Mouse (Mus musculus) embryonic fibroblast, embryonic 13.5 days (primary cell): ENCODE results near the gene Ddr2. TPM values are rescaled to one million over a fixed set of nuclear protein-coding genes. Genes with fewer than 3 reads are reported as not detected.

Experiments used
- H3K27ac ChIP-seq: 2 replicates; pipeline ENCODE4 v1.5.1; 2012; ENCODE audit warnings: low read length, control low read depth, inconsistent platforms; ENCODE audit not compliant: insufficient read depth
- H3K4me1 ChIP-seq: 2 replicates; pipeline ENCODE4 v1.6.1; 2011; ENCODE audit warnings: low read length; ENCODE audit not compliant: control insufficient read depth, insufficient read depth
- H3K4me3 ChIP-seq: 2 replicates; pipeline ENCODE4 v1.5.1; 2011; ENCODE audit warnings: mild to moderate bottlenecking, control low read depth, low read length; ENCODE audit not compliant: insufficient read depth
- CTCF ChIP-seq: IDR thresholded peaks from 2 replicates; pipeline ENCODE4 v1.5.1; 2011; ENCODE audit warnings: mild to moderate bottlenecking, control low read depth, low read length, moderate library complexity, borderline replicate concordance; ENCODE audit not compliant: insufficient read depth
- POLR2A ChIP-seq: IDR thresholded peaks from 2 replicates; pipeline ENCODE4 v1.6.1; 2011; ENCODE audit warnings: low read depth, mild to moderate bottlenecking, control low read depth, low read length, moderate library complexity
- polyA plus RNA-seq: library from polyadenylated mRNA; stranded (reverse); fragments of >200 nt; gene quantifications from 2 replicates; pipeline ENCODE4 v1.2.4, GENCODE M21; 2011; ENCODE audit warnings: low read depth; ENCODE audit not compliant: missing spikeins, insufficient read length

Ddr2 gene
- polyA plus RNA-seq, 1 experiment = 299 TPM

- peaks cover 29% of the 10 kb centered on the region for H3K4me1 ChIP-seq
- TF ChIP-seq CTCF (no peak), POLR2A (no peak)
- H3K27ac ChIP-seq = peak overlapping the region; percentile 35; the same call in 1 of the 2 replicates
- no peak overlapping the region for H3K4me3 ChIP-seq
Observed at GRCm38 (mm10) chr1:170069143-170069542, 41.4 kb downstream of the Ddr2 start.

DNA sequence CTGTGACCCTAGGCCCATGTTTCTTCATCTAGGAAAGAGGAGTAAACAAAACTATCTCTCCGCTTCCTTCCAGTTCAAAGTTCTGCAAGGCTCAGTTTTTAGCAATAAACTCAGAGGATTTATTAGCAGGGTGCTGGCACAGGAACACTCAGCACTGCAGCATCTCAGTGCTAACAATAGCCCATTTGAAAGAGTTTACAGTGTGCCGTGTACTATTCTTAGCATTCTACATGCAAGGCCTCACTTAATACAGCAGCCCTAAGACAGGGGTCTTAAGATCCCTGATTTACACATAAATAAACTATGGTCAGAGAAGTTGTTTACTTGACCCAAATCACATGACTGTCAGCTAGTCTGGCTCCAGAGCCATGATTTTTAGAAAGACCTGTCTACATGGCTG lies 44.6 kb downstream of the Ddr2 start:
- TF ChIP-seq POLR2A = no peak
- TF ChIP-seq CTCF = no peak
- no peak overlapping the region for H3K27ac ChIP-seq
- no peak overlapping the region for H3K4me3 ChIP-seq
- peaks cover 35% of the 10 kb centered on the region for H3K4me1 ChIP-seq

GRCm38 (mm10) chr1:170065009-170065408 lies 45.6 kb downstream of the Ddr2 start:
- 0 out of 2 replicates have a peak overlapping the region, but pooled peaks have one; percentile 44 for H3K27ac ChIP-seq
- H3K4me3 ChIP-seq = no peak overlapping the region
- peaks cover 40% of the 10 kb centered on the region for H3K4me1 ChIP-seq
- TF ChIP-seq CTCF (no peak), POLR2A (no peak)

- H3K4me1 ChIP-seq = peaks cover 41% of the 10 kb centered on the region
- TF ChIP-seq POLR2A (no peak), CTCF (no peak)
- no peak overlapping the region for H3K4me3 ChIP-seq
- H3K27ac ChIP-seq = peak overlapping the region; percentile 62
Observed at GRCm38 (mm10) chr1:170064083-170064494, 46.5 kb downstream of the Ddr2 start.

DNA sequence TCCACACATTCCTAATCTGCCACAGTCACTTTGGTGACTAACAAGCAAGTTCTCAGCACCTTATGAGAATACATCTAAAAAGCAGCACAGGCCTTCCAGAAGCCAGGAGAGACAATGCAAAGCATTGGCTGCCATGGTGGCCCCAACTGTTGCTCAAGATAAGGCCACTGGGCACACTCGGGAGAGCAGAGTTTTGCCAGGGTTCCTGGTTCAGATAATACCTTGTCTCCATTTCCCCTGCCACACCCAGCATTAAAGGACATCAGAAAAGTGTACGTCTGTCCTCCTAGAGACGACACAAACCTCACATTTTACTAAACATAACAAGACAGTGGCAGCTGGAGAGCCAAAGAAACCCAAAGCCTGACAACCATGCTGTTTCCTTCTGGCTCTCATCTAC lies 50.3 kb downstream of the Ddr2 start:
- peaks cover 36% of the 10 kb centered on the region for H3K4me1 ChIP-seq
- H3K4me3 ChIP-seq = no peak overlapping the region
- H3K27ac ChIP-seq = no peak overlapping the region
- no peak for TF ChIP-seq POLR2A
- no peak for TF ChIP-seq CTCF

GRCm38 (mm10) chr1:170059347-170059746 lies 51.2 kb downstream of the Ddr2 start:
- Histone ChIP-seq H3K4me1 (peaks cover 35% of the 10 kb centered on the region), H3K27ac (peak overlapping the region; percentile 60), H3K4me3 (no peak overlapping the region)
- TF ChIP-seq CTCF (no peak), POLR2A (no peak)

DNA sequence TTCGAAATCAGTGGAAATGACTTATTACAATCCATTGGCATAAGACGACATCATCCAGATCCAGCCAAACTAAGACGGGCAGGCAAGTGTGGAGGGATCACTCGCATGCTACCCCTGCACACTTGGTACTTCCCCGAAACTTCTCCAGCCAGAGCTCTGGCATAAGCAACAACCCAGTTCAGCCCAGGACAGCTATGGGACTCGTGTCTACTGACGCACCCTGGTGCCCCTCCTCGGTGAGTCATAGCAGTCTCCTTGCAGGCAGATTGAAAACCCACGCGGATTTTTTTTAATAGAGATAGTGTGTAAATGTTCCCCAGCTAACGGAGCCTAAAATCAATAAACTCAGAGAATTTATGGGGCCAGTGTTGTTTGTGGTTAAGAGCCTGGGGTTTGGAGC lies 52.5 kb downstream of the Ddr2 start:
- Histone ChIP-seq H3K4me3 (no peak overlapping the region), H3K27ac (peak overlapping the region; percentile 44), H3K4me1 (peaks cover 27% of the 10 kb centered on the region)
- TF ChIP-seq POLR2A (no peak), CTCF (no peak)

DNA sequence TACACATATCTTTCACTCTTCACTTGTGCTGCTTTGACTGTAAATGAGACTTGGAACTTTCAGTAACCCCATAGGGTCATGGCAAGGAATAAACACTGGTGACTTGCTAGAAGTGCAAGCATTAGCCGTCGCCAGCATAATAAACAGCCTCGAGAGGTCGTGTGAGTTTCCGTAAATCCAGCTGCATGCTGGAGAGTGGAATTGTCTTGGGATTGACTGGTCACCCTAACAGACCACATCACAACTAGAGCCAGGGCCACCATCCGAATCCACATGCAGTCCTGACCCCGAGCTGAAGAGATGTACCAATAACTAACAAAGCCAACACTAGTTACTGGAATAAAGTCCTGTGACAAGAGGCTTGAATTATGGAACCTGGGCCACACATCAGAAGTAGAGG lies 53.0 kb downstream of the Ddr2 start:
- peaks cover 27% of the 10 kb centered on the region for H3K4me1 ChIP-seq
- no peak overlapping the region for H3K4me3 ChIP-seq
- H3K27ac ChIP-seq = peak overlapping the region; percentile 44
- TF ChIP-seq CTCF (no peak), POLR2A (no peak)

DNA sequence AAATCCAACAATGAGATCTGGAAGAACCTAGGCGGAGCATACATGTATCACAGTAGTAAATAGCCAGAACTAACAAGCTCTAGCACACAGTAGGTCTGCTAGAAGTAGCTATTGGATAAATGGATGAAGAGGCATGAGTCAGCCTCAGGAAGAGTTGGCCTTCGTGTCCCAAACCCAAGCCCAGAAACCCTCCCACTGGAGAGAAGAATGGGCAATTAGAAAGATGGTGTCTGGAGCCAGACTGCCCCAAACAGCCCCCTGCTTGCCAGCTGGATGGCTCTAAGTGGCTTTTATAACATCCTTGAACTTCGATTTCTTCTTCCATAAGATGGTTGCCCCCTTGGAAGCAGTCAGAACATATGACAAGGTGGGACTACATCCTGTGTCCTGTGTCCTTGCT lies 53.6 kb downstream of the Ddr2 start:
- H3K4me3 ChIP-seq = no peak overlapping the region
- TF ChIP-seq CTCF = no peak
- no peak for TF ChIP-seq POLR2A
- peak overlapping the region; percentile 49 for H3K27ac ChIP-seq
- H3K4me1 ChIP-seq = peaks cover 30% of the 10 kb centered on the region

- Histone ChIP-seq H3K4me1 (peaks cover 30% of the 10 kb centered on the region), H3K27ac (peak overlapping the region; percentile 49), H3K4me3 (no peak overlapping the region)
- TF ChIP-seq POLR2A (no peak), CTCF (no peak)
Observed at GRCm38 (mm10) chr1:170056214-170056613, 54.3 kb downstream of the Ddr2 start.
